Mouse (Mus musculus) liver, adult 2 months (tissue): Measurements from ENCODE around the gene Rgma.

Experiments
- CTCF ChIP-seq: fragments of 200-500 bp; IDR thresholded peaks from 2 replicates; pipeline ENCODE4 v1.5.1; 2011; ENCODE audit warnings: low read depth, low read length, control low read depth
- POLR2A ChIP-seq: fragments of 200-500 bp; IDR thresholded peaks from 2 replicates; pipeline ENCODE4 v1.6.1; 2011; ENCODE audit warnings: low read length, control low read depth; ENCODE audit not compliant: insufficient read depth; ENCODE audit errors: extremely low read depth

GRCm38 (mm10) chr7:73355229-73355628, 20.1 kb upstream of the Rgma start:
- TF ChIP-seq CTCF (no peak), POLR2A (no peak)
